Mouse (Mus musculus): ENCODE measurements around the gene Rnf31. TPM values are rescaled to one million over a fixed set of nuclear protein-coding genes. Genes with fewer than 3 reads are reported as not detected.

Gene Rnf31
- total and polyA plus RNA-seq, 2 experiments from 2014 or later, result 13.6 to 15.0 TPM

DNA sequence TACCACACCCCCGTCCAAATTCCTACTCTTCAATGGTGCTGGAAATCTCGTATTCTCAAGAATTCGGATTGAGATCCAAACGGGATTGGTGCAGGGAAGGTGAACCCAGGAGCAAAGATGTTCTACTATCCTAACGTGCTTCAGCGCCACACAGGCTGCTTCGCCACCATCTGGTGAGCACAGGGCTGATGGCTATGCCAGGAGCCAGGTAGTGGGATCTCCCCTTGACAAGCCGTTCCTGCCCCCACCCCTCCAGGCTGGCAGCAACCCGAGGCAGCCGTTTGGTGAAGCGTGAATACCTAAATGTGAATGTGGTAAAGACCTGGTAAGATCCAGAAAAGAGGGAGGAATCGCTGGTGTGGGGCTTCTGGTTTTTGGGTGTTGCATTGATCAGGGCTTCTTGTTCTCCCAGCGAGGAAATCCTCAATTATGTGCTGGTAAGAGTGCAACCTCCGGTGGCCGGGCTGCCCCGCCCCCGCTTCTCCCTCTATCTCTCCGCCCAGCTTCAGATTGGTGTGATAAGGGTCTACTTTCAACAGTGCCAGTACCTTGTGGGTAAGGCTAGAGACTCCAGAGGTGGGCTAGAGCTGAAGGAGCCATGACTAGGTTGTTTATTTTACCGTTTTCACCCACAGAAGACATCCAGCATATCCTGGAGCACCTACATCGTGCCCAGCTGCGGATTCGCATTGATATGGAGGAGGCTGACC is 27.1 kb downstream of the Rnf31 start:
- Histone ChIP-seq H3K4me1 (ENCODE audit: control insufficient read depth, insufficient read depth) (no peaks in the 10 kb centered on the region; the same call in 1 of the 2 replicates), H3K4me2 (ENCODE audit: low read depth, low read length) (peak overlapping the region; percentile 48), H3K9ac (replicated peaks; ENCODE audit: low read depth, low read length) (no peak overlapping the region), H3K36me3 (replicated peaks; ENCODE audit: control insufficient read depth, insufficient read depth, low read length) (no peaks in the 10 kb centered on the region), H3K4me3 (ENCODE audit: low read depth, low read length) (no peak overlapping the region), H3K9me3 (replicated peaks; ENCODE audit: control insufficient read depth, low read length) (no peaks in the 10 kb centered on the region), H3K27me3 (ENCODE audit: control insufficient read depth, insufficient read depth, low read length) (no peaks in the 10 kb centered on the region), H3K27ac (ENCODE audit: low read depth) (no peak overlapping the region)
- ATAC-seq (ENCODE audit: insufficient read depth, low read depth), result no peak
- DNase-seq (ENCODE audit: low spot score), result no peak
- TF ChIP-seq CTCF (IDR thresholded peaks at IDR 0.05; ENCODE audit: low read depth) (no peak), EP300 (IDR thresholded peaks at IDR 0.05; ENCODE audit: low read depth) (no peak)
- WGBS, result 38% methylated on average over 22 of the region's 22 CpGs

DNA sequence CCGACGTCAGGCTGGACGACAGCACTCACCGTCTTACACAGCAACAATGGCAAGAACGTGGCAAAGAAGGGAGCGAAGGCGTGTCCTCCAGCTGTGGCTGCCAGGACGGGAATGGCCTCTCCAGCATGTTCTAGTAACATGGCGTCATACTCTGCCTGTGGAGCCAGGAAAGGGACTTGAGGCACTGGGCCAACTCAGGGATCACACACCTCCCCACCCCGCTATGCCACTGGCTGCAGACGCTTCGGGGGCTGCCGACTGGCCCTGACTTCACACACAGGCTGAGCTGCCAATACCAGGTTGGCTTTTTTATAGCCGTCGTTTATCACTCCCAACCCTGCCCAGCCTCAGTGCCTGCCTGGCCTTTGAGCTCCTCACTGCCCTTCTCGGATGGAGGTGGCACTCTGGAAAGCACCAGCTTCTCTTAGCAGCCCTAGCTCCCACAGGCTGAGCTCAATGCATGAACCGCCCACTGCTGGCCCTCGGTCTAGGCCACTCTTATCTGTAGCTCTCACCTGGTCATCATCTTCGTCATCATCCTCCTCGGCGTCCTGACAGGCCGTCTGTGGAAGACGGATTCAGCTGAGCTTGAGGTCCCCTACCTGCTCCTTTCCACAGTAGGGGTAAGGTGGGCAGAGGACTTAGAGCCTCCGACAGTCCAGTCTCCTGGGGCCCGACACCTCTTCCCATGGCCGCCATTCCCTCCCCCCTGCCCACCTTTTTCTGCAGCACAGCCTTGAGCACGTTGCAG is 36.7 kb downstream of the Rnf31 start:
- H3K9me3 ChIP-seq (replicated peaks; ENCODE audit: control insufficient read depth, low read length), result no peaks in the 10 kb centered on the region
- H3K4me2 ChIP-seq (ENCODE audit: low read depth, low read length), result no peak overlapping the region
- no peak overlapping the region for H3K9ac ChIP-seq (replicated peaks; ENCODE audit: low read depth, low read length)
- 0 out of 2 replicates have a peak, but pooled peaks have one; percentile 26 for ATAC-seq (ENCODE audit: insufficient read depth, low read depth)
- TF ChIP-seq CTCF (IDR thresholded peaks at IDR 0.05; ENCODE audit: low read depth) (no peak), EP300 (IDR thresholded peaks at IDR 0.05; ENCODE audit: low read depth) (no peak)
- peaks cover 85% of the 10 kb centered on the region for H3K36me3 ChIP-seq (replicated peaks; ENCODE audit: control insufficient read depth, insufficient read depth, low read length)
- no peak overlapping the region for H3K27ac ChIP-seq (ENCODE audit: low read depth)
- WGBS, result 79% methylated on average over 27 of the region's 27 CpGs
- no peak overlapping the region for H3K4me3 ChIP-seq (ENCODE audit: low read depth, low read length)
- DNase-seq (ENCODE audit: low spot score), result no peak
- no peaks in the 10 kb centered on the region for H3K27me3 ChIP-seq (ENCODE audit: control insufficient read depth, insufficient read depth, low read length)
- no peaks in the 10 kb centered on the region for H3K4me1 ChIP-seq (ENCODE audit: control insufficient read depth, insufficient read depth)

DNA sequence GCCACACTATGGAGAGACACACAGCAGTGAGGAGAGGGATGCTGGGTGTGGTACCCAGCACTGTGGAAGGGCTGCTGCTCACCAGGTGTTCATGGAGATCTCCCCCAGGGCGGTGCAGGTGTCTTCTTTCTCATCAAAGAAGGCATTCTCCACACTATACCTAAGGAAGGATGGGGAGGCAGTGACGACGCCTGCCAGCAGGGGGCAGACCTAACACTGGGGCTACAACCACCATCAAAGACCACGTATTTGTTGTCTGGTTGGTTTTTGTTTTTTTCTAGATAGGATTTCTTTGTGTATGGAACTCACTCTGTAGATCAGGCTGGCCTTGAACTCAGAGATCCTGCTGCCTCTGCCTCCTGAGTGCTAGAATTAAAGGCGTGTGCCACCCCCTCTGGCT is 37.8 kb downstream of the Rnf31 start:
- no peak for TF ChIP-seq EP300 (IDR thresholded peaks at IDR 0.05; ENCODE audit: low read depth)
- TF ChIP-seq CTCF (IDR thresholded peaks at IDR 0.05; ENCODE audit: low read depth), result peak; percentile 68
- H3K4me3 ChIP-seq (ENCODE audit: low read depth, low read length), result no peak overlapping the region
- H3K9ac ChIP-seq (replicated peaks; ENCODE audit: low read depth, low read length), result no peak overlapping the region
- WGBS, result 46% methylated on average over 5 of the region's 5 CpGs
- H3K4me2 ChIP-seq (ENCODE audit: low read depth, low read length), result no peak overlapping the region
- H3K27me3 ChIP-seq (ENCODE audit: control insufficient read depth, insufficient read depth, low read length), result no peaks in the 10 kb centered on the region
- no peaks in the 10 kb centered on the region for H3K4me1 ChIP-seq (ENCODE audit: control insufficient read depth, insufficient read depth)
- no peaks in the 10 kb centered on the region for H3K9me3 ChIP-seq (replicated peaks; ENCODE audit: control insufficient read depth, low read length)
- ATAC-seq (ENCODE audit: insufficient read depth, low read depth) (no peak), DNase-seq (ENCODE audit: low spot score) (no peak)
- peaks cover 95% of the 10 kb centered on the region for H3K36me3 ChIP-seq (replicated peaks; ENCODE audit: control insufficient read depth, insufficient read depth, low read length)
- no peak overlapping the region for H3K27ac ChIP-seq (ENCODE audit: low read depth)

DNA sequence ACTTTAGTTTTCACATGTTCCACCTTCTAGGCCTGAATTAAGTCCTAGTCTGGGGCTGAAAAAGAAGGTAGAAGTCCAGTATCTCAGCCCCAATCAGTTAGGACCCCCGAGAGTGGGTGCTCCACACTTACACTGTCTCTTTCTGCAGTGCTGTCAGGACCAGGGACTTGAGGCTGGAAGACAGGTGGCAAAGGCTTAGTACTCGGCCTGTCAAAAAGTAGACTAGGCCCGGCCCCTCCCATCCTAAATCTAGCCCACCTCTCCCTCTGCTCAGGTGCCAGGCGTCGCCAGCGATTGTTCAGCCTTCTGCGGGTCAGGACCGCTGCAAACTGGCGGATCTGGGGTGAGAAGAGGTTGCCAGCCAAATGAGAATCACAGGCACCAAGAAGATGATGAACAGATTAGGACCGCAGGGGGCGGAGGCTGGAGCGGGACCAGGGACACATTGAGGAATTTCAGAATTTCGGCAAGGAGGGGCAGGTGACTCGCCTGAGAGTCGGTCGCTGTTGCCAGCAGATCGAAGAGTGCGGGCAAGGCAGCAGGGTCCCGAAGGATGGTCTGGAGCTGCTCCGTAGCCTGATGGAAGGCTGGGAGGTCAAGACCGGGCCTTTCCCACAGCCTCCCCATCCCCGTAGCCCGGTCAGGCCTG is 43.5 kb downstream of the Rnf31 start:
- peaks cover 6% of the 10 kb centered on the region; the same call in 1 of the 2 replicates for H3K4me1 ChIP-seq (ENCODE audit: control insufficient read depth, insufficient read depth)
- H3K27me3 ChIP-seq (ENCODE audit: control insufficient read depth, insufficient read depth, low read length), result no peaks in the 10 kb centered on the region
- peak overlapping the region; percentile 96 for H3K4me2 ChIP-seq (ENCODE audit: low read depth, low read length)
- H3K36me3 ChIP-seq (replicated peaks; ENCODE audit: control insufficient read depth, insufficient read depth, low read length), result peaks cover 79% of the 10 kb centered on the region
- H3K9me3 ChIP-seq (replicated peaks; ENCODE audit: control insufficient read depth, low read length), result no peaks in the 10 kb centered on the region
- 3% methylated on average over 22 of the region's 23 CpGs for WGBS
- DNase-seq (ENCODE audit: low spot score) (no peak), ATAC-seq (ENCODE audit: insufficient read depth, low read depth) (peak; percentile 17; the same call in 1 of the 2 replicates)
- no peak for TF ChIP-seq EP300 (IDR thresholded peaks at IDR 0.05; ENCODE audit: low read depth)
- H3K4me3 ChIP-seq (ENCODE audit: low read depth, low read length), result peak overlapping the region; percentile 66
- H3K27ac ChIP-seq (ENCODE audit: low read depth), result peak overlapping the region; percentile 56
- peak overlapping the region; percentile 63 for H3K9ac ChIP-seq (replicated peaks; ENCODE audit: low read depth, low read length)

DNA sequence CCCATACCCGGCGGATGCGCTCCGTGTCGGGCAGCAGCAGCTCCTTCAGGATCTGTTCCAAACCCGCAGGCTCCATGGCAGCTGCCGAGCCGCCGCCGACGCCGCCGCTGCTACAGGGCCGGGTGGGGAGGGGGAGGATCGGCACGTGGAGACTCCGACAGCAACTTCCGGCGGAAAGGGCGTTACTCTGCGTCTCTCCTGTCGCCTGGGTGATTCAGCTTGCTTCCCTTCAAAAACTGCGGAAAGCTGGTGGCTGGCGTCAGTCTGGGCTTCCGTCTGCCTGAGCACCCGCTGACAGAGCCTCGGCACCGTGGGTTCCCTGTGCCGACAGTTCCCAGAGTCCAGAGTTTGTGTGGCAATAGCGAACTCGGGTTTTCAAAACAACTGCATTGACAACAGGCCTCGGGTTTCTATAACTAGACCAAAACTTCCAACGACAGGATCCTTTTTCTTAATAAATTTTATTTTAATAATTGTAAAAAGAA is 44.1 kb downstream of the Rnf31 start, which contains the start of gene Ipo4:
TSS of gene Ipo4 (minus strand) at position 435 of the 485 bp plus-strand sequence.
- no peaks in the 10 kb centered on the region for H3K9me3 ChIP-seq (replicated peaks; ENCODE audit: control insufficient read depth, low read length)
- peak; percentile 79; the same call in 1 of the 2 replicates for TF ChIP-seq EP300 (IDR thresholded peaks at IDR 0.05; ENCODE audit: low read depth)
- TF ChIP-seq CTCF (IDR thresholded peaks at IDR 0.05; ENCODE audit: low read depth), result no peak
- ATAC-seq (ENCODE audit: insufficient read depth, low read depth), result peak; percentile 89
- H3K27ac ChIP-seq (ENCODE audit: low read depth), result peak within 1 kb of the TSS; percentile 56
- peak within 1 kb of the TSS; percentile 66 for H3K4me3 ChIP-seq (ENCODE audit: low read depth, low read length)
- no peaks in the 10 kb centered on the region for H3K27me3 ChIP-seq (ENCODE audit: control insufficient read depth, insufficient read depth, low read length)
- H3K4me1 ChIP-seq (ENCODE audit: control insufficient read depth, insufficient read depth), result peaks cover 6% of the 10 kb centered on the region; the same call in 1 of the 2 replicates
- peak; percentile 89 for DNase-seq (ENCODE audit: low spot score)
- under 1% methylated on average over 33 of the region's 33 CpGs for WGBS
- peak within 1 kb of the TSS; percentile 63 for H3K9ac ChIP-seq (replicated peaks; ENCODE audit: low read depth, low read length)
- peaks cover 79% of the 10 kb centered on the region for H3K36me3 ChIP-seq (replicated peaks; ENCODE audit: control insufficient read depth, insufficient read depth, low read length)
- H3K4me2 ChIP-seq (ENCODE audit: low read depth, low read length), result peak within 1 kb of the TSS; percentile 96

Data from heart, postnatal 0 days (tissue).